Mouse (Mus musculus) cerebellum, adult 2 months (tissue): ENCODE results near the gene 2700049A03Rik.

Experiments
- CTCF ChIP-seq: fragments of 200-500 bp; IDR thresholded peaks from 2 replicates; pipeline ENCODE4 v1.5.1; 2011; ENCODE audit warnings: low read depth, mild to moderate bottlenecking, control low read depth, low read length, moderate library complexity, borderline replicate concordance; ENCODE audit not compliant: insufficient read depth
- POLR2A ChIP-seq: fragments of 200-500 bp; IDR thresholded peaks from 2 replicates; pipeline ENCODE4 v1.6.1; 2011; ENCODE audit warnings: low read length, control low read depth, borderline replicate concordance; ENCODE audit not compliant: insufficient read depth

- TF ChIP-seq CTCF, result no peak
- no peak for TF ChIP-seq POLR2A
Measured at GRCm38 (mm10) chr12:71141189-71141588, 4.5 kb downstream of the 2700049A03Rik start.
